Mouse (Mus musculus): ENCODE measurements around the gene Ubtf. TPM values are rescaled to one million over a fixed set of nuclear protein-coding genes. Genes with fewer than 3 reads are reported as not detected.
"Not testable (repeated sequence)": the region's sequence is repeated elsewhere in the genome, so short reads cannot be mapped to it uniquely, and the experiment has no call there.

The Ubtf gene
- total RNA-seq, 2 experiments from 2014 or later, result 78.3 to 80.9 TPM

- intact Hi-C loops (cut with DNase I), result no loop called here
- no peak for DNase-seq
These were observed 21.7 kb downstream of the Ubtf start for GRCm38 (mm10) chr11:102297577-102298556.

GRCm38 (mm10) chr11:102296491-102297472 is 22.8 kb downstream of the Ubtf start, which contains the start of gene Atxn7l3:
Atxn7l3 (minus strand) TSS chr11:102296631.
- intact Hi-C loops (cut with DNase I), result no loop called here
- DNase-seq, result peak; percentile 98 to 99

- DNase-seq, result peak; percentile 64 to 68
- intact Hi-C loops (cut with DNase I), result no loop called here
These were observed 23.7 kb downstream of the Ubtf start for GRCm38 (mm10) chr11:102295598-102296471.

- DNase-seq, result peak; percentile 42 to 46
- intact Hi-C loops (cut with DNase I), result no loop called here
These were observed 24.5 kb downstream of the Ubtf start for GRCm38 (mm10) chr11:102294887-102295597.

GRCm38 (mm10) chr11:102294416-102294815 is 25.1 kb downstream of the Ubtf start:
- no peak for DNase-seq
- intact Hi-C loops (cut with DNase I), result no loop called here

- intact Hi-C loops (cut with DNase I), result no loop called here
- no peak for DNase-seq
These were observed 25.6 kb downstream of the Ubtf start for GRCm38 (mm10) chr11:102293971-102294370.

- intact Hi-C loops (cut with DNase I), result no loop called here
- no peak for DNase-seq
These were observed 28.4 kb downstream of the Ubtf start for GRCm38 (mm10) chr11:102291051-102291535.

GRCm38 (mm10) chr11:102290141-102290540 is 29.4 kb downstream of the Ubtf start:
- intact Hi-C loops (cut with DNase I), result no loop called here
- no peak for DNase-seq

GRCm38 (mm10) chr11:102289511-102290100 is 29.9 kb downstream of the Ubtf start:
- intact Hi-C loops (cut with DNase I), result no loop called here
- DNase-seq, result peak in 1 of 2 experiments; percentile 7

GRCm38 (mm10) chr11:102288913-102289312 is 30.6 kb downstream of the Ubtf start:
- intact Hi-C loops (cut with DNase I), result no loop called here
- DNase-seq, result peak in 1 of 2 experiments; percentile 39

- no peak for DNase-seq
- intact Hi-C loops (cut with DNase I), result no loop called here
These were observed 31.3 kb downstream of the Ubtf start for GRCm38 (mm10) chr11:102288027-102288804.

GRCm38 (mm10) chr11:102287485-102287884 is 32.1 kb downstream of the Ubtf start:
- intact Hi-C loops (cut with DNase I), result no loop called here

GRCm38 (mm10) chr11:102285095-102285834 is 34.3 kb downstream of the Ubtf start:
- intact Hi-C loops (cut with DNase I), result no loop called here
- DNase-seq, result no peak

More at GRCm38 (mm10) chr11:102287485-102287884, 32.1 kb downstream of the Ubtf start:
- no peak for DNase-seq

GRCm38 (mm10) chr11:102284501-102285094 is 34.9 kb downstream of the Ubtf start, which contains the start of gene Tmub2:
Tmub2 (plus strand) TSS chr11:102284931.
- peak; percentile 96 to 97 for DNase-seq
- intact Hi-C loops (cut with DNase I), result no loop called here

- no peak for DNase-seq
- intact Hi-C loops (cut with DNase I), result no loop called here
These were observed 35.6 kb downstream of the Ubtf start for GRCm38 (mm10) chr11:102283922-102284321.

- DNase-seq; intact Hi-C loops (cut with DNase I): not testable (repeated sequence)
These were observed 39.3 kb downstream of the Ubtf start for GRCm38 (mm10) chr11:102280267-102280666.

GRCm38 (mm10) chr11:102279595-102279994 is 39.9 kb downstream of the Ubtf start:
- no peak for DNase-seq
- intact Hi-C loops (cut with DNase I), result no loop called here

Data from heart, postnatal 10 days (tissue).